Mouse (Mus musculus): ENCODE results near the gene Pld1.

The Pld1 gene

DNA sequence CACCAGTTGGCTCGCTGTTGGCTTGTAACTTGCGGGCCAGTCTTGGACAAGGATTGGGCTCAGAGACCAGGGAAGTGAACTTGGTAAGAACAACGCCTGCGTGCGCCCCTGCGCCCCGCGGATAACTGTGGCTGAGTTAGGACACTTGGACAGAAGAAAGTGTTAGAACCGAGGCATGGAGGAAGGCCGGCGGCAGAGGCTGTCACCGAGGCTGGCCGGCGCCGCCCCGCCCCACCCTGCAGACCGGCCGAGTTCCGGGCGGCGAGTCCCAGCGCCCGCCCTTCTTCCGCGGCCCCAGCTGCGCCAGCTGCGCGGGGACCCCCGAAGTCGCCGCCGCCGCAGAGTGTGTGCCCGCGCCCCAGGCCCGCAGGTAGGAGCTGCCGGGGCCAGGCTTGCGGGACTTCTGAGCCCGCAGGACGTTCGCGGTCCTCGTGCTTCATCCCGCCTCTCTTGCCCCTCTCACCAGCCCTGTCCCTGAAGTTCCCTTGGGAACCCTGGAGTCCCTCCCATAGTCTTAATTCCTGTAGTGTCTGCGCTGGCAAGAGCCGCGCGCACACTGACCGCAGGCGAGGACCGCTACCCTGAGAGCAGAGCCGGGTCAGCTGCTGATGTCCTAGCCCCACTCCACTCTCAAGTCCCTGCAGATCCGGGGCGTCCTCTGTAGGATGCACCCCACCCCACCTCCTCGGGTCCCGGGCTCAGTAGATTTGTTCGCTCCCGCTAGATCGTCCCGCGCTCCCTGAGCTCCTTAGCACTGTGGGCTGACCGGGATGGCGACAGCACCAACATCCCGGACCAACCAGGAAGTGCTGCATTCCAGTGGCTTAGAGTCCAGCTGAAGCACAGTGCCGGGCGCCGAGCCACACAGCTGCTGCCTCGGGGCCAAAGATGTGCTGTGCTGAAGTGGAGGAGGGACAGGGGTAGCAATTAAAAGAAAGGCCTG, at the start of gene Pld1:
Gene Pld1 (plus strand): TSS at position 315 of the 943 bp plus-strand sequence.
- peak; percentile 7 for DNase-seq

DNA sequence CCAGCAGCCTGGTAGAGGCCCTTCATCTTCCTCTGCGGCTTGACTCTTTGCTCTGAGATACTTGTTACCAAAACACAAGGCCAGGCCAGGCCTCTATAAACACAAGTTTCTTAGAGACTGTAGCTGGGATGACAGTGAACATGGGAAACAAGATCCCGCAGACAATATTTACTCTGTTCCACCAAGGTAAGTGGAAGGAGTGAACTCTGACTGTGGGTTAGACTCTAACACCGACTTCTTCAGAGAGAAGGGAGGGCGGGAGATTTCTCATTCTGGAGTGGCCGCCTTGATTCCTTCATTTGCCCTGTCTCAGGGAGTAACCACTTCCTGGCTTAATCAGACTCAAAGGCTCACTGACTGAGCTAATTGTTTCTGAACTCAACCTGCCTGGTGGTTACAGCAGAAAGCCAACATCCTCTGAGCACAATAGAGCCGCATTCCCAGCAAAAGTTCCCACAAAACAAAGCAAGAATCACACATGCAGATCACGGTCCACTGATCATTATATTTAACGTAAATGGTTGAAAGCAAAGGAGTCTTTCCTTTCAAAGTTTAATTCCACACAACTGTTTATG, 42.1 kb upstream of the Pld1 start, which contains the start of gene Tmem212:
Gene Tmem212 (minus strand): TSS at position 51 of the 575 bp plus-strand sequence.
- no peak for DNase-seq

DNA sequence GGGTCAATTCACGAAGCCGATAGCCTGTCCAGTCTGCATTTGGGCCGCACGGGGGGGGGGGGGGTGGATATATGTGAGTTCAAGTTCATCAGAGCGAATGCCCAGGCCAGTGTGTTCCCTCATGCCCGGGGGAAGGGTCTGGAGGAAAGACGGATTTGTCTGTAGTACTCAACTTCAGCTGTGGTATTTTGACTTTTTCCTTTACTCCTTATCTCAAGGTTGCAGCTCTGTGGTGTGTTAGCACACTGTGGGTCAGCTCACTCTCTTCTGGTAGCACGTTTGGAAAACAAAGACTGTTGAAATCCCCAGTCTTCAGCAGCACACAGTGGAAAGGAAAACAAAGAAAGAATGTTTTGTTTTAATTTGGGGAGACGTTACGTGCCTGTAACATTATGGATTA, 40.3 kb upstream of the Pld1 start:
- no peak for DNase-seq

DNA sequence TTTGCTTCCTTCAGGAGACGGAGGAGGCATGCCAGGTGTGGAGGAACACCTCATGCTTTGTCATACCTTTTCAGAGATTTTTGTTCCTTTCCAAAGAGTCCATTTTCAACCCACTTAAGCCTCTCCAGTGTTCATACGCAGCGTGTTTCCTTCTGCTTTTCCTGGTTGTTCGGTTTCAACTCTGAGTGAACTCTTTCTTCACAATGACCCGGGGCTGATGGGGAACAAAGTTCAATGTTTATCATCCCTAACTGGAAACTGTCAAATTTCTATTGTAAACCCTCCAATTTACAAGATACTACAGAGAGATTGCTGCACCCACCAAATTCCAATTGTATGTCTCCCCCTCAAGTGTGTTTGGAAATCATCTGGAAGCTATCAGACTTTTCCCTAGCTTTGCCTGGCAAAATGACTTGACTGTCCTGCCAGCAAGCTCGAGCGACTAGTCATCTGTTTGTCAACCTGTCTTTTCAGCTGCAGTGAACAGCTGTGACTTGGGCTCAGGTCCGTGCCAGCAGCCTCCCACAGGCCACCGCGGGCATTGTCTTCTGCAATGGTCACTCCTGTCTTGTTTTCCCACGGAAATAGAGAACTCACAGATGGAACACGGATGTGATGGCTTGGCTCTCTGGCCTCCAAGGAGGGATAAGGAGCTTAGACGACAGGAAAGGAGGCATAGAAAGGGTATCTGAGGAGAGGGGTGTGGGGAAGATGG, 39.3 kb upstream of the Pld1 start:
- no peak for DNase-seq

DNA sequence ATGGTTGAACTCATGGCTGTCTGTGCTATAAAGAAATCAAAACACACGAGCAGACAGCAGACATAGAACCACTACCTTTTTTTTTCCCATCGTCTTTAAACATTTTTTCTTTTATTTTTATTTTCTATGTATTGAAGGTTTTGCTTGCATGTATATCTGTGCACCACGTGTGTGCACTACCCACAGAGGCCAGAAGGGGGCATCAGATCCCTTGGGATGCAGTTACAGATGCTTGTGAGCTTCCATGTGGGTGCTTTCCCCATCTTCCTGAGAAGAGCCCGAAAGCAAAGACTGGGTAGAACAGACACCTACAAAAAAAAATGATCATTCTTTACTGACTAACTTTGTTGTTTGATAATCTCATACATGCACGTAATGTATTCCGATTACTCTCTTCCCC, 36.6 kb upstream of the Pld1 start:
- peak; percentile 7 for DNase-seq

DNA sequence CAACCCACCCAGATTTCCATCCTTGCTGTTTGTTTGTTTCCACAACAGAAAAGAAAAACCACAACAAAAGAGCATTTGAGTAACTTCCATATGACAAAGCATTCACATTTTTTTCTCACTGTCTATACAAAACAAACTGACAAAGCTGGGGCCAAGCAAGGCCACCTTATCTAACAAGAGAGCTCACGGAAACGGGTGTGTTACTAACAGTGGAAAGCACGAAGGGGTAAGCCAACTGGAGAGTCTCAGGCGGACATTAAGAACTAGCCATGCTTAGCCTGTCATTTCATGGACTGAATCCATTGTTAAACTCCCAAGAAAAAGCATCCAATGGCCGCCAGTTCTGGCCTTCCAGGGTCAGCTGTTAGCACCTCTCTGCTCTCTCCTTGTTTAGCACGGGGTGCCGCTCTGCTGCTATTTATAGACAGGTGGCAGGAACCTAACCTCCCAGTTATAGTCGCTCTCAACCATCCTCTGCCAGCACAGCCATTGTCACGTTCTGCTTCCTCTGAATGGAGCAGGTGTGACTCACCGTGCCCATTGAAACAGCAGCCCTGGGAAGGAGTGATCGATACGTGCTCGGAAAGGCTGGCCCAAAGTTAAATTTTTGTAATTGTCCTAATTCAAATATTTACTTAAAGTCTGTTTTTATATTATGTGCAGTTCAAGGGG, 33.7 kb upstream of the Pld1 start:
- DNase-seq, result no peak

DNA sequence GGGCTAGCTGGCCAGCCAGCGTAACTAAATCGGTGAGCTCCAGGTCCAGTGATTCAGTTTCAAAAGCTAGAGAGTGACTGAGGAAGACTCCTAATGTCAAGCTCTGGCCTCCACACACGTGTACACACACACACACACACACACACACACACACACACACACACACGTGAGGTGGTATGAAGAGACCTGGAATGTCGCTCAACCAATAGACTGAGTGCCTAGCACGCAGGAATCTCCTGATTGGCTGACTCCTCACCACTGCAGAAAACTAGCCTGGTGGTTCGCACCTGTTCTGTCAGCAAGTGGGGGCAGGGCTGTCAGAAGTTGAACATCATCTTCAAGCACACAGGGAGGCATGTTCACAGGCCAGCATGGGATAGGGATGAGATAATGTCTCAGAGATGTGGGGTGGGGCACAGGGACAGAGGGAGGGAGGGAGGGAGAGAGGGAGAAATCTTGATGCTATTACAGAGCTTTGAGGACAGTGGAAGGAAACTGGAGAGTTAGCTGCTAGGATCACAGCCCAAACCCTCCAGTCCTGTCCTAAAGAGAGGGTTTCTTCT, 31.8 kb upstream of the Pld1 start:
- DNase-seq, result no peak

DNA sequence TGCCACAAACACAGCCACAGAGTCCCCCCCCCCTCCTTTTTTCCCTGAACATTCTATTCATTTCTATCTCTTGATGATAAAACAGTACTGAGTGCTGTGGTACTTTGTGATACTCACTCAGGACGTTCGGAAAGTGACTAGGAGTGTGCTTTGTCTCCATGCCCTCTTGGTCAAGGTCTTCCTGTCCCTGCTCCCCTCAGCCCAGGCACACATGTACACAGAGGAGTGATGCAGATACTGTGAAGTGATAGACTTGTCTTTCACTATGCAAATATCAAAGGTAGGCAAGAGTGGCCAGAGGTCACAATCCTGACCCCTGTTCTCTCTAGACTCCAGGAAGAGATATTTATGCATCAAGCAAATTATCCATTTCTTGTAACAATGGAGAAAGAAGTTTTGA, 31.2 kb upstream of the Pld1 start:
- no peak for DNase-seq

DNA sequence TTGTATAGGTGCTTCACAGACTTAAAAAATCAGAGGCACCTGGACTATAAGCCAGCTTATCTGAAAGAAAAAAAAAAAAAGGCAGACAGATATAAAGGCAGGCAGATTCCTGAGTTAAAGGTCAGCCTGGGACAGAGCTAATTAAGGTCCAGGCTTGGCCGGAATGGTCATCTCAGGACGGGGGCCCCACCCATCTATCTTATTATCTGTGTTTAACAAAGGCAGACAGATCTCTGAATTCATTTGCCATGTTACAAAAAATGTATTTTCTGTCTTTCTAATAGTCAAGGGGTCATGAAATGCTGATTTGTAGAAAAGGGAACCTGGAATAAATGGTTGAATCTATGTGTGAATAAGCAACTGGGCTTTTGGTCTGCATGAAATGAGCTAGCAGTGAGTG, 30.2 kb upstream of the Pld1 start:
- no peak for DNase-seq

DNA sequence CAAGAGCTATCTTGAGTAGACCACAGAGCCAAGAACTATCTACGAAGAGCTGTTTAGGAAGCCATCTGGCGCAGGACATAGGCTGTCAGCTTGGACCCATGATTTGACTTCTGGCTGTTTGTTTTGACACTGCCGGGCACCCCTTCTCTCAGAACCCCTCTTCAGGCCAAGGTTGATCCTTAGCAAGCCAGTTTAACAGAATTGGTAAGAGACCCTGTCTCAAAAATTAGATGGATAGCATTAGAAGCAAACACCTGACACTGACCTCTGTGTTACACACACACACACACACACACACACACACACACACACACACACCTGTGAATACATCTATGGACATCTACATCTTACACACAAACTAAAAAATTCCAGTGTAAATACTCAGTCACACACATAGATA, 29.5 kb upstream of the Pld1 start:
- no peak for DNase-seq

DNA sequence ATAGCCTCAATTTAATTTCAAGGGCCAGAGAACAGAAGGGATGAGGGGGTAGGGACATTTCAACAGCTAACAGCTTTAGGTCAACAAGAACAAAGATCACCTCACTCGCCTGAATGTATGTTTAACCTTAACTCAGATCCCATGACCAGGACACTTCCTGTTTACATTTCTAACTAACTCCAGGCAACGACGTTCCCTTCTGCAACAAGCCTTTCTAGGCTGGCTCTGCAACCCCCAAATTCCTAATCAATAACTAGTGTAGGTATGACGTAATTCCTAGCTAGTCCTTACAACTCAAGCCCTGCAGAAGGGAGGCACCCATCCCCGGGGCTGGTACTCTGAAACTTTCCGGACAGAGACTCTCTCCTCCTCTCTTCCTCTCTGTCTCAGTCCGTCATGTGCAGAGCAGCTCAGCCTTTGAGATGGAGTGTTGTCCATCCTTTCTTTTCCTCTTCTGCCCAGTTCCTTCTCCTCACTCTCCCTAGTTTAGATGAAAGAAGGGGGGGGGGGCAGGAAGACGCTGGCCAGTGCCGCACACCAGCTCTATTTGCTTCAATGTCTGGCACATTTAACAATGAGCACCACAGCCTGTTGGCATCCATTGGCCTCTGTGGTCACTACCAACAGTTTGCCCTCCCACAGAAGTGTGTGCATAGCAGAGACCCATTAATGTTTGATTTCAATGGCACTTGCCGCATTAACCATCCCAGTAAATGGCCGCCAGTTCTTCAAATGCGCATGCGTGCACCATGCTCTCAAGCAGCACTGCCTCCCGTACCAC, 19.6 kb upstream of the Pld1 start:
- DNase-seq, result no peak

DNA sequence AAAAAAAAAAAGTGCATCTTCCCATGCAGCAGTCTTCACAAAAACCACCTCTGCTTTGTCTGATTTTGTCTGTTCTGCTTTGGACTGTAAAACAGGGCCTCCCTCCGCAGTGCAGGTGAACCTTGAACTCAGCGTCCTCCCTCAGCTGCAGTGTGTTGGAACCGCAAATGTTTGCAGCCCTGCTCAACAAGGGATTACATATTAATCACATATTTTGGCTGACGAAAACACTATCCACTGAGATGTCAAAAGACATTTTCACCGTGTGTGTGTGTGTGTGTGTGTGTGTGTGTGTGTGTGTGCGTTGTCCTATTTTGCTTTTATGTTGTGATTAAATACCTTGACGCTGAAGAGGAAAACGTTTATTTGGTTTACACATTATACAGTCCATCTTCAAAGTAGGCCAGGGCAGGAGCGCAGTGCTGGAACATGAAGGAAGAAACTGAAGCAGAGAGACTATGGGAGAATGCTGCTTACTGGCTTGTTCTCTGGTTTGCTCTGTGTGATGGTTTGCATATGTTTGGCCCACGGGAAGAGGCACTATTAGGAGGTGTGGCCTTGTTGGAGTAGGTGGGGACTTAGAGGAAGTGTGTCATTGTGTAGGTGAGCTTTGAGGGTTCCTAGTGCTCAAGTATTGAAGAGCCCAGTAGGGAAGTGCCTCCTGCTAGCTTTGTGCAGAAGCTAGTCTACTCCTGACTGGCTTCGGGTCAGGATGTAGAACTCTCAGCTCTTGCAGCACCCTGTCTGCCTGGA, 17.1 kb upstream of the Pld1 start:
- DNase-seq, result no peak

DNA sequence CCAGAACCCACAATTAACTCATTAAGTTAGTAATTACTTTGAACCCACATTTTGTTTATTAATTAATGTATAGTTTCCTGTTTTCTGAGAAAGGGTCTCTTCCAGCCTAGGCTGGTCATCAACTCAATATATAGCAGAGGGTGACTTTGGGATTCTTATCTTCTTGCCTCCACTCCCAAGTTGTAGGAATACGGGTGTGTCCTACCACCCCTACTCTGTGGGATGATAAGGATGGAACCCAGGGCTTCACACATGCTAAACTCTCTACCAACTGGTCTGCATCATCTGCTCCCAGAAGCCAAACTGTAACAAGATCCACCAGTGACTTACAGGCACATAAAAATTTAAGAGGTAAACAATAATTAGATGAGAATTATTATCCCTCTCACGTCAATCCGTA, 14.5 kb upstream of the Pld1 start:
- no peak for DNase-seq

DNA sequence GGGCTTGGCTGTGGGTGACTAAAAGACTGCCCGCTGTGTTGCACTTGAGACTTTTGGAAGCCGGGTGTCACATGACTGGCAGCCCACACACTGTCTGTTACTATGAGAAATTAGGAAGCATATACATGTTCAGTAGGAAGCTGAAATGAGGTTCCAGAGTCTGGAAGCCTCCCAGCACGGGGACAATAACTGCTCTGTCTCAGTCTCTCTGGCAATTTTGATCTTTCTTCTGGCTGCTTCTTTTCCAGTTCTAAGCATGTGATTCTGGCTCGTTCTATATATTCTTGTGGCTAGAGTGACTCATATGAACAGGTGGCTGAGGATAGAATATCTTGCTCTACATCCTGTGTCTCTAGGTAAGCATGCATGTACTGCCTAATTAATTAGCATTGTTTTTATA, 9.3 kb upstream of the Pld1 start:
- no peak for DNase-seq

DNA sequence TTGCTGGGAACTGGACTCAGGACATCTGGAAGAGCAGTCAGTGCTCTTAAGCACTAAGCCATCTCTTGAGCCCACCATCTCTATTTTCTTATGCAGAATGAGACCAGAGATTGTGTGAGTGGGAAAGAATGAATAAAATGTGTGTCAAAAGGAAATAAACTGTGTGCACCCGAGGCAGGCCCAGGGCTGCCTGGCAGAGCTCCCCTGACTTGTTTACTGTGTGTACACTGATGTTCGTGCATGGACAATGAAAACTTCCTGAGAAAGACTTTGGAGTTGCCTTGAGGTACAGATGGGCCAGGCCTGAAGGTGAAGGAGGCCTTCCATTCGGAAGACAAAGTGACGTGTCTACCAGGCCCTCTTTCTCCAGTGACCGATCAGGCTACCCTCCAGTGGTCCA, 6.1 kb upstream of the Pld1 start:
- DNase-seq, result no peak

DNA sequence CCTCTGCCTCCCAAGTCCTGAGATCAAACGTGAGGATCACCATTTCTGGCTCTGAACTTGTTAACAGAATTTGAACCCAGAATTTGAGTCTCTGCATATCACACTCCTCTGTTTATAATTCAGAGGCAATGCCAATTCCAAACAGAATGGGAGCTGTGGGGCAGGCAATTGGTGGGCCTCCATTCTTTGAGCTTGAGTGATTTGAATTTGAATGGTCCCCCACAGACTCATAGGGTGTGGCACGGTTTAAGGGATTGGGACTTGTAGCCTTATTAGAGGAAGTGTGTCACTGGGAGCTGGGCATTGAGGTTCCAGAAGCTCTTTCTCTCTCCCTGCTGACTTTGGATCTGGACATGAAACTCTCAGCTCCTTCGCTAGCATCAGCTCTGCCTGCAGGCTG, 2.9 kb upstream of the Pld1 start:
- DNase-seq, result no peak

DNA sequence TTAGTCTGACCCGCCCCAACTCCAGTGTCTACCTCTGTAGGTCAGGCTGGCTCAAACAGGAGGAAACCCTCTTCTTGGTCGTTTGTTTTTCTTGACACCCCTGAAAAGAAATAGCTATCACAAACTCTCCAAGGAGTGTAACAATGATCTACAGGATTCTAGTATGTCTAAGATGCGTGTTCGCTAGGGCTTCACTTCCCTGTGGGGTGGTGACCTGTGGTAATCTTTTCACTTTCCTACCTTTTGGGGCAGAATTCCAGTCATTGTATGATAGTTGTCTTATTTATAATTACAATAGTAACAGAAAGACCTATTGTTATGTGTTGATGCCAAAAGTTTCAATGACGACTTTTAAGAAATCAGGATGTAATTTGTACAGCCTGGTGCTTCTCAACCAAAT, 1.8 kb upstream of the Pld1 start:
- no peak for DNase-seq

DNA sequence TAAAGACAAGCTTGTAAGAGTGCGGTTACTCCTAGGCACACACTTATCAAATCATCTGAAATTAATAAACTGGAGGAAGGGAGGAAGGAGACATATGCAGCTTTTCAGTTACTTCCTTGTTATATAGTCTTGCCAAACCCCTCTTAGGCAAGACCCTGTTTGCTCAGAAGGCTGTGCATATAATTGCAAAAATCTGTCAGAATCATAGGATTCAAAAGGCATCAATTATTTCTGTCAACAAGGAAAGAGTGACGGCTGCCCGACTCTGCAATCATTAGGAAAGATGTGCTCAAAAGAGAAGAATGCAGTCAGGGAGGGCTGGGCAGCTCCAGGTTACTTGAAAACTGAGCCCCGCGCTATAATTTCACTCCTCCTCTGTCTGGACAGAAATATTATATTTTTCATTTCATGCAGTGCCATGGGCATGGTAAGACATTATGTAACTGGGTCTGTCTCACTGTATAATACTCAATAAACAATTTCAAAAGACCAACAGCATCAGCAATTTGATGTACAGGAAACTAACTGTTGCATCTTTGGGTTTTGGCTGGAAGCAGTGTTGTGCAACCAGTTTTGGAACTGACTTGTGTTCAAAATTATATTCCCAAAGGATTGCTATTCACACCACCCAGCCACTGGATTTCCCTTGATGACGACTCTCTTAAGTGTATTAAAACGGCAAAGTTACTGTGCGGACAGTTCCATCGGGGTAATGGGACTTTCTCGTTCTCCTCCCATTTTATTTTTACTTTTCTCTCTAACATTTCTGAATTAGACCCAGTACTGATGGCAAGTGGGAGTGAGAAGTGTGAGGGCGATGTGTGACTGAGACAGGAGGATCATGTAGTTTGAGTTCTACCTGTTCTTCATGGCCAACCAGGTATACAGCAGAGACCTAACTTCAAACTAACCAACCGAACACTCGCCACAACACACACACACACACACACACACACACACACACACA, 1.1 kb upstream of the Pld1 start:
- no peak for DNase-seq

DNA sequence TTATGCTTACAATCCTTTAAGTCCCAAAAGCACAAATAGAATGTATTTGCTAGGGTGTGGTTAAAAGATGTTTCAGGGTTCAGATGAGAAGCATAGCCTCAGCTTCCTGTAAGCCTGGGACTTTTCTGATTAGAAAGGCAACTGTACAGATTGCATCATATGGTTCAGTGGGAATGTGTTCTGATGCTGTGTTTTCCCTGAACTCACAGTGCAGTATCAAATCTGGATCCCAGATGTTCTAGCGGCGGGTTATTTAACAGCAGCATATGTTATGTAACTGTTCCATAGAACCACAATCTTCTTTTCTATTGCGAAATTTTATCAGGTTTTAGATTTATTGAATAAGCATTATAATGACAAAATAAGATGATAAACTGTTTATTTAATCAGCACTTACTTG, 3.1 kb downstream of the Pld1 start:
- no peak for DNase-seq

DNA sequence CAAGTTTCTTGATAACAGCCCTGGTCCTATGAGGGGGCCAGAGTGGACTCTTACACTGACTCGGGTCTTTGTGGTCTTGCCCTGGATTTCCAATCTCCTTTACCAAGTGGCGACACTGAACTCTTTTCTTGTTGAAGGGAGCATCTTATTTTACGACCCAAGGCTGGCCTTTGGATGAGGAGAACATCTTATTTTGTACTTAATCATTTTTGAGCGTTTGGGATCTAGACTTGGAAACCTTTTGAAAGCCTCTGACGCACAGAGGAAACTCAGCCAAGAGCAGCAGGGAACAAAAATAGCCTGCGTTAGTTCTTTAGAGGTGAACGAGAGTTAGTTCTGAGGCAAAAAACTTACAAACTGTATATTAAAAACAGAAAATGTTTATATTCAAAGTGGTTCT, 4.5 kb downstream of the Pld1 start:
- no peak for DNase-seq

Measured in thymus, postnatal 14 days (tissue).